Mouse (Mus musculus): ENCODE data around the gene Fam83e. TPM values are rescaled to one million over a fixed set of nuclear protein-coding genes. Genes with fewer than 3 reads are reported as not detected.
A peak's percentile ranks its signal among the peaks of the same experiment; 100 is the strongest.

Fam83e gene
- polyA plus RNA-seq, 1 experiment from 2014 or later: 0.28 TPM

GRCm38 (mm10) chr7:45721642-45722347, 783 bp downstream of the Fam83e start:
- WGBS: 60% methylated on average over 13 of the region's 13 CpGs
- no peak overlapping the region for H3K4me3 ChIP-seq (replicated peaks; ENCODE audit: low read depth, low read length)

GRCm38 (mm10) chr7:45722348-45722713, 1.3 kb downstream of the Fam83e start:
- no peaks in the 10 kb centered on the region for H3K9me3 ChIP-seq (replicated peaks; ENCODE audit: low read length)
- TF ChIP-seq CTCF (IDR thresholded peaks at IDR 0.05; ENCODE audit: low read depth): no peak
- H3K27me3 ChIP-seq (ENCODE audit: insufficient read depth, low read length): no peaks in the 10 kb centered on the region
- no peak overlapping the region for H3K4me2 ChIP-seq (ENCODE audit: low read length)
- ATAC-seq (replicated peaks; ENCODE audit: low FRiP score, low read depth) (no peak), DNase-seq (ENCODE audit: low spot score) (no peak)
- H3K4me3 ChIP-seq (replicated peaks; ENCODE audit: low read depth, low read length): no peak overlapping the region
- H3K4me1 ChIP-seq (replicated peaks; ENCODE audit: insufficient read depth, low read length): peaks cover 8% of the 10 kb centered on the region
- H3K9ac ChIP-seq (ENCODE audit: low read depth, low read length): 0 out of 2 replicates have a peak overlapping the region, but pooled peaks have one; percentile 27
- peaks cover 42% of the 10 kb centered on the region; the same call in 1 of the 2 replicates for H3K36me3 ChIP-seq (ENCODE audit: insufficient read depth, low read length)
- no peak overlapping the region for H3K27ac ChIP-seq
- WGBS: 50% methylated on average over 13 of the region's 13 CpGs

More at GRCm38 (mm10) chr7:45721642-45722347, 783 bp downstream of the Fam83e start:
- no peaks in the 10 kb centered on the region for H3K9me3 ChIP-seq (replicated peaks; ENCODE audit: low read length)
- peaks cover 42% of the 10 kb centered on the region; the same call in 1 of the 2 replicates for H3K36me3 ChIP-seq (ENCODE audit: insufficient read depth, low read length)
- H3K27ac ChIP-seq: no peak overlapping the region
- H3K4me2 ChIP-seq (ENCODE audit: low read length): no peak overlapping the region
- H3K4me1 ChIP-seq (replicated peaks; ENCODE audit: insufficient read depth, low read length): peaks cover 8% of the 10 kb centered on the region
- no peaks in the 10 kb centered on the region for H3K27me3 ChIP-seq (ENCODE audit: insufficient read depth, low read length)
- 0 out of 2 replicates have a peak overlapping the region, but pooled peaks have one; percentile 27 for H3K9ac ChIP-seq (ENCODE audit: low read depth, low read length)
- no peak for TF ChIP-seq CTCF (IDR thresholded peaks at IDR 0.05; ENCODE audit: low read depth)
- DNase-seq (ENCODE audit: low spot score) (no peak), ATAC-seq (replicated peaks; ENCODE audit: low FRiP score, low read depth) (no peak)

- Histone ChIP-seq H3K27ac (no peak overlapping the region), H3K4me1 (replicated peaks; ENCODE audit: insufficient read depth, low read length) (peaks cover 8% of the 10 kb centered on the region), H3K9ac (ENCODE audit: low read depth, low read length) (no peak overlapping the region), H3K4me2 (ENCODE audit: low read length) (no peak overlapping the region), H3K36me3 (ENCODE audit: insufficient read depth, low read length) (peaks cover 42% of the 10 kb centered on the region; the same call in 1 of the 2 replicates), H3K4me3 (replicated peaks; ENCODE audit: low read depth, low read length) (no peak overlapping the region), H3K27me3 (ENCODE audit: insufficient read depth, low read length) (no peaks in the 10 kb centered on the region), H3K9me3 (replicated peaks; ENCODE audit: low read length) (no peaks in the 10 kb centered on the region)
- DNase-seq (ENCODE audit: low spot score) (no peak), ATAC-seq (replicated peaks; ENCODE audit: low FRiP score, low read depth) (no peak)
- TF ChIP-seq CTCF (IDR thresholded peaks at IDR 0.05; ENCODE audit: low read depth): no peak
- WGBS: 78% methylated on average over 4 of the region's 4 CpGs
Observed at GRCm38 (mm10) chr7:45723301-45723700, 2.3 kb downstream of the Fam83e start.

- Histone ChIP-seq H3K4me1 (replicated peaks; ENCODE audit: insufficient read depth, low read length) (peaks cover 8% of the 10 kb centered on the region), H3K36me3 (ENCODE audit: insufficient read depth, low read length) (peaks cover 42% of the 10 kb centered on the region; the same call in 1 of the 2 replicates), H3K4me2 (ENCODE audit: low read length) (no peak overlapping the region), H3K9me3 (replicated peaks; ENCODE audit: low read length) (no peaks in the 10 kb centered on the region), H3K27me3 (ENCODE audit: insufficient read depth, low read length) (no peaks in the 10 kb centered on the region), H3K9ac (ENCODE audit: low read depth, low read length) (no peak overlapping the region), H3K27ac (no peak overlapping the region), H3K4me3 (replicated peaks; ENCODE audit: low read depth, low read length) (no peak overlapping the region)
- ATAC-seq (replicated peaks; ENCODE audit: low FRiP score, low read depth): no peak
- TF ChIP-seq CTCF (IDR thresholded peaks at IDR 0.05; ENCODE audit: low read depth): no peak
- DNase-seq (ENCODE audit: low spot score): no peak
- WGBS: 87% methylated on average over 14 of the region's 14 CpGs
Observed at GRCm38 (mm10) chr7:45723781-45724180, 2.8 kb downstream of the Fam83e start.

GRCm38 (mm10) chr7:45725151-45725550, 4.1 kb downstream of the Fam83e start:
- H3K4me2 ChIP-seq (ENCODE audit: low read length): no peak overlapping the region
- 93% methylated on average over 9 of the region's 9 CpGs for WGBS
- no peak for TF ChIP-seq CTCF (IDR thresholded peaks at IDR 0.05; ENCODE audit: low read depth)
- no peaks in the 10 kb centered on the region for H3K27me3 ChIP-seq (ENCODE audit: insufficient read depth, low read length)
- ATAC-seq (replicated peaks; ENCODE audit: low FRiP score, low read depth): no peak
- H3K4me3 ChIP-seq (replicated peaks; ENCODE audit: low read depth, low read length): no peak overlapping the region
- no peaks in the 10 kb centered on the region for H3K4me1 ChIP-seq (replicated peaks; ENCODE audit: insufficient read depth, low read length)
- H3K36me3 ChIP-seq (ENCODE audit: insufficient read depth, low read length): peaks cover 35% of the 10 kb centered on the region; the same call in 1 of the 2 replicates
- H3K27ac ChIP-seq: no peak overlapping the region
- no peak for DNase-seq (ENCODE audit: low spot score)
- no peak overlapping the region for H3K9ac ChIP-seq (ENCODE audit: low read depth, low read length)
- no peaks in the 10 kb centered on the region for H3K9me3 ChIP-seq (replicated peaks; ENCODE audit: low read length)

DNA sequence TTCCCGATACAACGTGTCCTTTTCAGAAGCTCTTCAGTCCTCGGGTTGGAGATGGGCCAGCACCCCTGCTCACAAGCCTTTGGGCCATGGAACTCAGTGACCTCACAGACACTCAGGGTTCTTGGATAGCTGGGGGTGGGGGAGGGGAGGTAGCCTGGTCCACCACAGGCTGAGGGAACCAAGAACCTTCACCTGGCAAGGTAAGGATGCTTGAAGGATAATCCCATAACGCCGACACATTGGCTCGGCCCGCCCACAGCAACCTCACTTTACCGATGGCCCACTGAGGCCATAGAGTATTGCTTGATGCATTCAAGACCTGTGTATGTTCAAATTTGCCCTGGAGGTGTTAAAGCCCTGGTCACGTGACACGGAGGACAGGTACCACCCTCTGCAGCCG, 4.7 kb downstream of the Fam83e start, which contains the start of gene Spaca4:
TSS of gene Spaca4 (minus strand) at position 101 of the 400 bp plus-strand sequence.
- WGBS: 85% methylated on average over 11 of the region's 11 CpGs
- no peak within 1 kb of the TSS for H3K27ac ChIP-seq
- no peaks in the 10 kb centered on the region for H3K27me3 ChIP-seq (ENCODE audit: insufficient read depth, low read length)
- H3K4me2 ChIP-seq (ENCODE audit: low read length): no peak within 1 kb of the TSS
- H3K4me3 ChIP-seq (replicated peaks; ENCODE audit: low read depth, low read length): no peak within 1 kb of the TSS
- no peak within 1 kb of the TSS for H3K9ac ChIP-seq (ENCODE audit: low read depth, low read length)
- peaks cover 4% of the 10 kb centered on the region; the same call in 1 of the 2 replicates for H3K4me1 ChIP-seq (replicated peaks; ENCODE audit: insufficient read depth, low read length)
- DNase-seq (ENCODE audit: low spot score): no peak
- no peak for ATAC-seq (replicated peaks; ENCODE audit: low FRiP score, low read depth)
- no peak for TF ChIP-seq CTCF (IDR thresholded peaks at IDR 0.05; ENCODE audit: low read depth)
- no peaks in the 10 kb centered on the region for H3K9me3 ChIP-seq (replicated peaks; ENCODE audit: low read length)
- H3K36me3 ChIP-seq (ENCODE audit: insufficient read depth, low read length): peaks cover 34% of the 10 kb centered on the region; the same call in 1 of the 2 replicates

Data from kidney, postnatal 0 days (tissue).